Mouse (Mus musculus) kidney, adult 18-20 months (tissue): ENCODE measurements at regions not wholly inside any gene's neighbourhood (a gene's known extent, or its start where the extent isn't known, plus 50 kb on each side); places are given as distances from the start of the nearest gene placed in this dataset.

Experiments
- DNase-seq: peaks from one replicate; pipeline ENCODE4 v3.0.0; 2021

GRCm38 (mm10) chrX:158920217-158920616 is 289.9 kb upstream of the Rps6ka3 start:
- DNase-seq, result no peak

GRCm38 (mm10) chrX:158921424-158921823 is 288.7 kb upstream of the Rps6ka3 start:
- no peak for DNase-seq

GRCm38 (mm10) chrX:158921838-158922450 is 288.2 kb upstream of the Rps6ka3 start:
- peak; percentile 71 for DNase-seq

GRCm38 (mm10) chrX:158923081-158923561 is 287.0 kb upstream of the Rps6ka3 start:
- no peak for DNase-seq

- no peak for DNase-seq
Observed at GRCm38 (mm10) chrX:158923657-158924489, 286.2 kb upstream of the Rps6ka3 start.

GRCm38 (mm10) chrX:158924490-158925398 is 285.4 kb upstream of the Rps6ka3 start:
- no peak for DNase-seq

GRCm38 (mm10) chrX:158931864-158932263 is 278.2 kb upstream of the Rps6ka3 start:
- DNase-seq, result no peak

- no peak for DNase-seq
Observed at GRCm38 (mm10) chrX:158947191-158947590, 262.9 kb upstream of the Rps6ka3 start.

GRCm38 (mm10) chrX:158971726-158972125 is 238.4 kb upstream of the Rps6ka3 start:
- peak; percentile 7 for DNase-seq

GRCm38 (mm10) chrX:158976648-158977047 is 233.5 kb upstream of the Rps6ka3 start:
- DNase-seq, result no peak

GRCm38 (mm10) chrX:158984721-158985120 is 225.4 kb upstream of the Rps6ka3 start:
- DNase-seq, result no peak

GRCm38 (mm10) chrX:158987676-158988075 is 222.4 kb upstream of the Rps6ka3 start:
- no peak for DNase-seq

- no peak for DNase-seq
Observed at GRCm38 (mm10) chrX:159018955-159019354, 191.2 kb upstream of the Rps6ka3 start.

GRCm38 (mm10) chrX:159026311-159026710 is 183.8 kb upstream of the Rps6ka3 start:
- no peak for DNase-seq

GRCm38 (mm10) chrX:159031927-159032326 is 178.2 kb upstream of the Rps6ka3 start:
- no peak for DNase-seq

- peak; percentile 73 for DNase-seq
Observed at GRCm38 (mm10) chrX:159043432-159043831, 166.7 kb upstream of the Rps6ka3 start.

GRCm38 (mm10) chrX:159047876-159048275 is 162.2 kb upstream of the Rps6ka3 start:
- DNase-seq, result no peak

GRCm38 (mm10) chrX:159055689-159056461 is 154.2 kb upstream of the Rps6ka3 start:
- no peak for DNase-seq

GRCm38 (mm10) chrX:159056462-159056805 is 153.7 kb upstream of the Rps6ka3 start:
- DNase-seq, result no peak

GRCm38 (mm10) chrX:159058931-159059330 is 151.2 kb upstream of the Rps6ka3 start:
- no peak for DNase-seq

GRCm38 (mm10) chrX:159061322-159061721 is 148.8 kb upstream of the Rps6ka3 start:
- no peak for DNase-seq

GRCm38 (mm10) chrX:159066212-159066611 is 143.9 kb upstream of the Rps6ka3 start:
- DNase-seq, result no peak
